Mouse (Mus musculus) erythroblast, embryonic 14.5 days (primary cell): ENCODE data around the gene 1700018G05Rik. TPM values are rescaled to one million over a fixed set of nuclear protein-coding genes. Genes with fewer than 3 reads are reported as not detected.

ENCODE experiments used
- H3K27me3 ChIP-seq: 2 replicates; pipeline ENCODE4 v1.6.1; 2012; ENCODE audit warnings: inconsistent platforms; ENCODE audit not compliant: control insufficient read depth
- H3K36me3 ChIP-seq: 2 replicates; pipeline ENCODE4 v1.6.1; 2012; ENCODE audit warnings: mild to moderate bottlenecking, inconsistent platforms; ENCODE audit not compliant: control insufficient read depth
- H3K4me1 ChIP-seq: 2 replicates; pipeline ENCODE4 v1.6.1; 2012; ENCODE audit warnings: inconsistent platforms; ENCODE audit not compliant: control insufficient read depth
- H3K4me3 ChIP-seq: replicated peaks from 2 replicates; pipeline ENCODE3; 2012; ENCODE audit warnings: moderate library complexity, mild to moderate bottlenecking, inconsistent platforms
- H3K9me3 ChIP-seq: 2 replicates; pipeline ENCODE4 v1.6.1; 2012; ENCODE audit warnings: low read length, inconsistent platforms, mixed read lengths; ENCODE audit not compliant: control insufficient read depth
- GATA1 ChIP-seq: IDR thresholded peaks from 2 replicates; pipeline ENCODE4 v1.6.1; 2012; ENCODE audit warnings: low read length, inconsistent platforms, mixed read lengths
- TAL1 ChIP-seq: IDR thresholded peaks from 3 replicates; pipeline ENCODE4 v1.6.1; 2012; ENCODE audit warnings: low read length, inconsistent platforms, mixed read lengths
- polyA plus RNA-seq: library from polyadenylated mRNA; stranded (reverse); fragments of >175 nt; gene quantifications from 2 replicates; pipeline ENCODE4 v1.2.3, GENCODE M21; 2012

The 1700018G05Rik gene
- polyA plus RNA-seq, 1 experiment, result not detected

GRCm38 (mm10) chrX:102960581-102960980 lies 32.4 kb downstream of the 1700018G05Rik start:
- Histone ChIP-seq H3K27me3 (no peaks in the 10 kb centered on the region), H3K4me3 (no peak overlapping the region), H3K9me3 (no peaks in the 10 kb centered on the region), H3K36me3 (no peaks in the 10 kb centered on the region), H3K4me1 (no peaks in the 10 kb centered on the region)
- TF ChIP-seq TAL1 (no peak), GATA1 (no peak)

Other genes with a start within 250 kb of the 1700018G05Rik start
- gene Gm3880, start 241.4 kb upstream of the 1700018G05Rik start, polyA plus RNA-seq, result not detected in 2 replicates
- not detected in 2 replicates for gene Gm9112, start 220.7 kb upstream of the 1700018G05Rik start, polyA plus RNA-seq
- not detected in 2 replicates for gene Dmrtc1b, start 220.5 kb upstream of the 1700018G05Rik start, polyA plus RNA-seq
- gene Dmrtc1c1, start 125.4 kb upstream of the 1700018G05Rik start, polyA plus RNA-seq, result not detected in 2 replicates
- not detected in 2 replicates for gene Dmrtc1c2, start 73.8 kb upstream of the 1700018G05Rik start, polyA plus RNA-seq
- gene 1700031F05Rik, start 60.4 kb upstream of the 1700018G05Rik start, polyA plus RNA-seq, result not detected in 2 replicates
- gene Dmrtc1a, start 19.7 kb upstream of the 1700018G05Rik start, polyA plus RNA-seq, result not detected in 2 replicates
- not detected in 2 replicates for gene 1700011M02Rik, start 19.5 kb upstream of the 1700018G05Rik start, polyA plus RNA-seq